In the genomic region with DNA sequence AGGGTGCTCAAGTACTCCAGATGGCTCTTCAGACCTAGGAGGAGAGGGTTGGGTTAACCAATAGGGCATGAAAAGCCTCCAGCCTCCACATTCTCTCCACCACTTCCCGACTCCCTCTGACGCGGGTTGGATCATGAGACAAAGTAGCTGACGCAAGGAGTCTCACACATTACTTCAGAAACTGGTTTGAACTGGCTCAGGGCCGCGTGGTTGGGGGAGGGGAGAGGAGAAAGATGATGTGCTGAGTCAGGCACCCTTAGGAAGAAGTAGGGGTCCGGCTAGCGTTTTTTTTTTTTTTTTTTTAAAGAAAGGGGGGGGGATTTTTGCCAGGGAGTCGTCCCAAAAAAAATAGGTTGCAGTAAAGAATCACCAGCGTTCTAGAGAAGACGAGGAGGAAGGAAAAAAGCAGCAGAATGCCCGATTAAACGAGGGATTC, we compare ENCODE assay signal across 8 mouse cellular contexts. TPM values are rescaled to one million over a fixed set of nuclear protein-coding genes. Genes with fewer than 3 reads are reported as not detected.
A peak's percentile ranks its signal among the peaks of the same experiment; 100 is the strongest.
DNase-seq lines count a peak whose midpoint lies in the region; ATAC-seq lines count a peak whose summit lies in the region.

No protein-coding gene starts in this region.

- peak overlapping the region; percentile 96 for H3K27ac ChIP-seq in intestine, embryonic 16.5 days (ENCODE audit: low read length)
- peak overlapping the region; percentile 91 for H3K27ac ChIP-seq in limb, embryonic 13.5 days
- H3K27ac ChIP-seq in midbrain, embryonic 14.5 days (replicated peaks; ENCODE audit: low read depth, low read length) = peak overlapping the region; percentile 91

- H3K4me3 ChIP-seq in intestine, embryonic 16.5 days (ENCODE audit: low read length) = peak overlapping the region; percentile 91
- H3K4me3 ChIP-seq in limb, embryonic 13.5 days = peak overlapping the region; percentile 87
- peak overlapping the region; percentile 78 for H3K4me3 ChIP-seq in midbrain, embryonic 14.5 days (replicated peaks; ENCODE audit: low read depth, low read length)

- peak overlapping the region; percentile 63 for H3K4me2 ChIP-seq in intestine, embryonic 16.5 days (ENCODE audit: low read depth, low read length)
- H3K4me2 ChIP-seq in limb, embryonic 13.5 days (replicated peaks) = peak overlapping the region; percentile 76
- H3K4me2 ChIP-seq in midbrain, embryonic 14.5 days (ENCODE audit: low read length) = peak overlapping the region; percentile 72

- peak overlapping the region; percentile 95 for H3K9ac ChIP-seq in intestine, embryonic 16.5 days (ENCODE audit: low read depth, low read length)
- H3K9ac ChIP-seq in limb, embryonic 13.5 days = peak overlapping the region; percentile 85
- peak overlapping the region; percentile 90 for H3K9ac ChIP-seq in midbrain, embryonic 14.5 days (replicated peaks; ENCODE audit: low read length)

- ATAC-seq in intestine, embryonic 16.5 days = peak; percentile 49
- ATAC-seq in limb, embryonic 13.5 days (ENCODE audit: low FRiP score, low read depth) = peak; percentile 83
- ATAC-seq in midbrain, embryonic 14.5 days (ENCODE audit: low FRiP score, low TSS enrichment) = peak; percentile 74

- H3K4me1 ChIP-seq in intestine, embryonic 16.5 days (ENCODE audit: control insufficient read depth, insufficient read depth, low read length) = peaks cover 33% of the 10 kb centered on the region
- peaks cover 38% of the 10 kb centered on the region for H3K4me1 ChIP-seq in limb, embryonic 13.5 days
- peaks cover 23% of the 10 kb centered on the region for H3K4me1 ChIP-seq in midbrain, embryonic 14.5 days (ENCODE audit: control insufficient read depth, insufficient read depth, low read length)

- under 1% methylated on average over 13 of the region's 13 CpGs for WGBS in intestine, embryonic 16.5 days
- WGBS in limb, embryonic 13.5 days = under 1% methylated on average over 13 of the region's 13 CpGs
- 0% methylated on average over 13 of the region's 13 CpGs for WGBS in midbrain, embryonic 14.5 days

- peak; percentile 76 for DNase-seq in layer of hippocampus, adult 11-12 months (ENCODE audit: low spot score)
- no peak for DNase-seq in layer of hippocampus, adult 9-10 months (ENCODE audit: low spot score)
- DNase-seq in embryo, embryonic 9.5 days (ENCODE audit: extremely low spot score) = peak; percentile 86
- DNase-seq in gastrocnemius, postnatal 4 days (ENCODE audit: low spot score in 2 of 2) = peak; percentile 40 to 62
- peak; percentile 86 for DNase-seq in midbrain, embryonic 14.5 days
- DNase-seq in spleen, adult 18-20 months = peak; percentile 35 to 44

- no peaks in the 10 kb centered on the region for H3K27me3 ChIP-seq in intestine, embryonic 16.5 days (replicated peaks; ENCODE audit: control insufficient read depth, insufficient read depth, low read length)
- no peaks in the 10 kb centered on the region for H3K27me3 ChIP-seq in limb, embryonic 13.5 days
- no peaks in the 10 kb centered on the region for H3K27me3 ChIP-seq in midbrain, embryonic 14.5 days (ENCODE audit: control insufficient read depth, insufficient read depth, low read length)

- H3K36me3 ChIP-seq in intestine, embryonic 16.5 days (ENCODE audit: control insufficient read depth, insufficient read depth, low read length) = peaks cover 21% of the 10 kb centered on the region; the same call in 1 of the 2 replicates
- peaks cover 40% of the 10 kb centered on the region for H3K36me3 ChIP-seq in limb, embryonic 13.5 days
- peaks cover 31% of the 10 kb centered on the region for H3K36me3 ChIP-seq in midbrain, embryonic 14.5 days (ENCODE audit: control insufficient read depth, insufficient read depth, low read length)

- no peaks in the 10 kb centered on the region for H3K9me3 ChIP-seq in intestine, embryonic 16.5 days (ENCODE audit: control insufficient read depth, low read length)
- H3K9me3 ChIP-seq in limb, embryonic 13.5 days = no peaks in the 10 kb centered on the region
- H3K9me3 ChIP-seq in midbrain, embryonic 14.5 days (ENCODE audit: control insufficient read depth, low read length) = no peaks in the 10 kb centered on the region

RNA-seq across cellular contexts. Expression of a gene that starts 10.3 kb away (rescaled TPM):
- total RNA-seq in gastrocnemius, postnatal 4 days (2021) = 10 to 100 TPM; 42.4 to 43.8 TPM
- 211 and 225 TPM in 2 replicates for polyA plus RNA-seq in intestine, embryonic 16.5 days (2015; fragmentation: Nextera tagmentation; extraction: Ambion mirVana)
- polyA plus RNA-seq in limb, embryonic 13.5 days (2015; fragmentation: Nextera tagmentation; extraction: Ambion mirVana) = 101 and 103 TPM in 2 replicates
- 157 TPM in 2 replicates for polyA plus RNA-seq in midbrain, embryonic 14.5 days (2014; fragmentation: Nextera tagmentation; extraction: Ambion mirVana)

RNA-seq across cellular contexts. Expression of a gene that starts 22.7 kb away (rescaled TPM):
- 10 to 100 TPM; 34.5 to 35.1 TPM for total RNA-seq in gastrocnemius, postnatal 4 days (2021)
- 78.1 and 88.7 TPM in 2 replicates for polyA plus RNA-seq in intestine, embryonic 16.5 days (2015; fragmentation: Nextera tagmentation; extraction: Ambion mirVana)
- polyA plus RNA-seq in limb, embryonic 13.5 days (2015; fragmentation: Nextera tagmentation; extraction: Ambion mirVana) = 98.7 TPM in 2 replicates
- 89.1 and 95.7 TPM in 2 replicates for polyA plus RNA-seq in midbrain, embryonic 14.5 days (2014; fragmentation: Nextera tagmentation; extraction: Ambion mirVana)

RNA-seq across cellular contexts. Expression of a gene that starts 27.6 kb away (rescaled TPM):
- 1 to 10 TPM in 1 of 2 experiments, not detected in 1; 2.5 TPM for total RNA-seq in gastrocnemius, postnatal 4 days (2021)
- polyA plus RNA-seq in intestine, embryonic 16.5 days (2015; fragmentation: Nextera tagmentation; extraction: Ambion mirVana) = 0.91 and 1.6 TPM in 2 replicates
- polyA plus RNA-seq in limb, embryonic 13.5 days (2015; fragmentation: Nextera tagmentation; extraction: Ambion mirVana) = 2.1 TPM in 2 replicates
- 0.97 and 1.1 TPM in 2 replicates for polyA plus RNA-seq in midbrain, embryonic 14.5 days (2014; fragmentation: Nextera tagmentation; extraction: Ambion mirVana)

RNA-seq across cellular contexts. Expression of a gene that starts 28.3 kb away (rescaled TPM):
- total RNA-seq in gastrocnemius, postnatal 4 days (2021) = 10 to 100 TPM; 59.1 to 60.5 TPM
- 120 and 124 TPM in 2 replicates for polyA plus RNA-seq in intestine, embryonic 16.5 days (2015; fragmentation: Nextera tagmentation; extraction: Ambion mirVana)
- polyA plus RNA-seq in limb, embryonic 13.5 days (2015; fragmentation: Nextera tagmentation; extraction: Ambion mirVana) = 194 and 205 TPM in 2 replicates
- polyA plus RNA-seq in midbrain, embryonic 14.5 days (2014; fragmentation: Nextera tagmentation; extraction: Ambion mirVana) = 102 and 110 TPM in 2 replicates

RNA-seq across cellular contexts. Expression of a gene that starts 44.0 kb away (rescaled TPM):
- total RNA-seq in gastrocnemius, postnatal 4 days (2021) = 10 to 100 TPM; 70.4 to 80.5 TPM
- 133 and 137 TPM in 2 replicates for polyA plus RNA-seq in intestine, embryonic 16.5 days (2015; fragmentation: Nextera tagmentation; extraction: Ambion mirVana)
- polyA plus RNA-seq in limb, embryonic 13.5 days (2015; fragmentation: Nextera tagmentation; extraction: Ambion mirVana) = 214 and 217 TPM in 2 replicates
- polyA plus RNA-seq in midbrain, embryonic 14.5 days (2014; fragmentation: Nextera tagmentation; extraction: Ambion mirVana) = 146 and 171 TPM in 2 replicates
